Mouse (Mus musculus): ENCODE measurements at regions not wholly inside any gene's neighbourhood (a gene's known extent, or its start where the extent isn't known, plus 50 kb on each side); places are given as distances from the start of the nearest gene placed in this dataset.

DNA sequence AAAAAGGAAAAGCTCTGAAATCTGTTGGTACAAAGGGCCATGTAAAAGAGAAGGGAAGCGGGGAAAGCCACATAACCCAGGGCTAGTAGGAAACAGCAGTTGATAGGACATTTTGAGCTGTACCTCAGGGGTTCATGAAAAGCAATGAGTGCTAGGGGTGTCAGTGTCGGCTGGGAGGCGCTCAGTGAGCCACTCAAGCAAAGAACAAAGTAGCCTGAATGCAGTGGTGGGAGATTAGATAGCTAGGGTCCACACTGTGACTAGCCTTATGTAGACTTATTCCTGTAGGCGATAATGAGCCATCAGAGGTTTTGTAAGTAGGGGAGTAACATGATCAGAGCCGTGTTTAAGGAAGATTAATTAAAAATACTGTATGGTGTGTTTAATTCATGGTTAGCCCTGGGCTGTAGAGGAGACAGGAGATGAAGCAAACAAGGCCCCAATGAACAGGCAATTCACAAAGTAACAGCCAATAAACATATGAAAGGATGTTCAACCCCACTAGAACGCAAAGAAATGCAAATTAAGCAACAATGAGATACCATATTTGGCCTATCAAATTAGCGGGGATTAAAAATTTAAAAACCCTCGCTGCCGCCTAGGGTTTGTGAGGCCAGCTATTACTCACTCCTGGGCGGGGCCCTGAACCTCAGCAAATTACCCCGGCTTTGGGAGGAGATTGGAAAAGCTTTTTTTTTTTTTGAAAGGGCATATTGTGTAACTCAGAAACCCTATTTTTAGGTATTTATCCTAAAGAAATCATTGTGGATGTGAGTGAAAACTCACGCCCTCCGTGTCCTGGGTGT lies 85.1 kb upstream of the Pja1 start:
- DNase-seq (ENCODE audit: low spot score in 2 of 2), result no peak
- intact Hi-C loops (cut with DNase I), result no loop called here

DNA sequence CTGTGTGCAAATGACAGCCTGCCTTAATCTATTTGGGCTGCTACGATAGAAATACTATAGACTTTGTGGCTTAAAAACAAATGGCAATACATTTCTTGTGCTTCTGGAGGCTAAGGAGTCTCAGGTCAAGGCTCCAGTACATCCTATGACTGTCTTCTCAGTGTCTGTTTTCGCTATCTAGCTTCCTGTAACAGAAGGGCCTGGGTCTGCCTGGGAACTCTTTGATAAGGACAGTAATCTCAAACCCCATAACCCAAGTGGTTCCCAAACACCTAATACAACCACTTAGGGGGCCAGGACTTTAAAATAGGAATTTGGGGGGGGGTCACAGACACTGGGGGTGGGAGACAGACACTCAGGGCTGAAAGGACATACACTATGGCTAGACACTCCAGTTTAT lies 81.7 kb upstream of the Pja1 start:
- DNase-seq (ENCODE audit: low spot score in 2 of 2), result no peak
- intact Hi-C loops (cut with DNase I), result no loop called here

DNA sequence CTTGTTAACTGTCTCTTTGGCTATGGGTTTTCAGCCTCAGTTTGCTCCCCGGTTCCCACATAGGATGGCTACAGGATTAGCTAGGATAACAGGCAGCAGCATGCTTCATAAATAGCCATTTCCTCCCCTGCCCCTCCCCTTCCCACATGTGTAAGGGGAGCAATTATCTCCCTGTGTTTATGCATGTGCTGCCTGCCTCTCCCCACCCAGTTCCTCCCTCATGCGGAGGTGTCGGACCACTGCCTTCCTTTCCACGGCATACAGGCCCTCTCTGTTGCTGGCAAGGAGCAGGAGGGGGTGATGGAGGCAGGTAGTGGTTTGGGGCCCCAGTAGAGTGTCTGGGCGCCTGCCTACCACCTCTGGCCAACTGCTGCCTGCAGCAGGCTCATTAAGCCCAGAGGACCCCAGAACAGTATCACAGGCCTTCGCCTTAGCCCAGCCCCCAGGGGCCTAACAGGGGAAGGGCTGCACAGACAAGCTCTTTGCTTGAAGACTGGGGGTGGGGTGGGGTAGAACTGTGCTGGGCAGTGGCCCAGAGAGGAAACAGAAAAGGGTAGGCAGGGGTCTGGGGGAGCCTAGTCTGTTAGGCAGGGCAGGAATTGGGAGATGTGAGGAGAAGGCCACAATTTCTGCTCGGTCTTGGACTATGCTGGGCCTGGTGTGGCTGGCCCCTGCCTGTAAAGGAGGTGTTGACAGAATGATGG lies 79.1 kb upstream of the Pja1 start:
- DNase-seq (ENCODE audit: low spot score in 2 of 2), result no peak
- intact Hi-C loops (cut with DNase I), result no loop called here

DNA sequence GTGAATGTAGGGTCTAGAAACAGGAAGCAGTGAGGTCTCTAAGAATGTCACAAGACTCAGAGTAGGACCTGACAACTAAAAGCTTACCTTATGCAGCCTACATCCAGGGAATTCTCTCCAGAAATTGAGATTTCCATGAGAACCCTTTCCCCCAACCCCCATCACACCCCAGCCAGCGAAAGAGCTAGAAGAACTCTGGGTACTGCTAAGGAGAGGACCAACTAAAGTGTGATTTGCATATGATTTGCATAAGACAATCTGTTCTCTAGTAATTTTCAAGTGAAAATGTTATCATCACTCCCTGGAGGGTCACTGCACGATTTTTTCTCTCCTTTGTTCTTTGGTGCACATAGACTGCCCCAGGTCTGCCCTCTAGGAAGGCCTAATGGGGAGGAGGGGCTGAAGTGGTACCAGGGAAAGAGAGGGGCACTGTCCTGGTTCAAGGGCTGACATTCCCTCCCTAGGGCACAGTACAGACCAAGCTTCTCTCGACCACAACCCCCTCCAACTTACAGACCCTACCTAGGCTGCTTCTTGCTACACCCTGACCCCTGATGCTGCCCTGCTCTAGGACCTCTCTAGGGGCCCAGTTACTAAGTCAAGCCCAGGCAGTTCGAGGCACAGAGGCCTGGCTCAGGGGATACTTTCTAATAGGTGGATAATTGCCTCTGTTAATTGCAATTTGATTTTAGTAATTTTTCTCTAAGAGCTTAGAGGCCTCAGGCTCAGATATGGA lies 77.4 kb upstream of the Pja1 start:
- DNase-seq (ENCODE audit: low spot score in 2 of 2), result peak in 1 of 2 experiments; percentile 39
- intact Hi-C loops (cut with DNase I), result no loop called here

DNA sequence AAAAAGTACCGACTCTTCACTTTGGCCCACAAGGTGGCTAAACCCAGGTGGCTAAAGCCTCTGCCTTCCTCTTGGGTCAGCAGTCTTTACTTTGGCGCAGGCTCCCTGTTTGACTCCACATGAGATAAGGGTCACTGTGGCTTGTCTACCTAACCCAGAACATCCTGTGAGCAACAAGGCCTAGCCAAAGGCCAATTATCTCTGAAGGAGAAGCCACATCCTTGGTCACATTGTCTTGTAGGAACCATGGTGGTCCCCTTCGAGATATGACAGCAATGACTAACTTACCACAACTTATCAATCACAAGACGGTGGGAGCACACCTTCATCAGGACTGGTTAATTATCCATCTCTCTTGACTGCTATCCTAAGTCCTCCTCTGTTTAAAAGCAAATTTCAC lies 73.3 kb upstream of the Pja1 start:
- DNase-seq (ENCODE audit: low spot score in 2 of 2), result no peak

DNA sequence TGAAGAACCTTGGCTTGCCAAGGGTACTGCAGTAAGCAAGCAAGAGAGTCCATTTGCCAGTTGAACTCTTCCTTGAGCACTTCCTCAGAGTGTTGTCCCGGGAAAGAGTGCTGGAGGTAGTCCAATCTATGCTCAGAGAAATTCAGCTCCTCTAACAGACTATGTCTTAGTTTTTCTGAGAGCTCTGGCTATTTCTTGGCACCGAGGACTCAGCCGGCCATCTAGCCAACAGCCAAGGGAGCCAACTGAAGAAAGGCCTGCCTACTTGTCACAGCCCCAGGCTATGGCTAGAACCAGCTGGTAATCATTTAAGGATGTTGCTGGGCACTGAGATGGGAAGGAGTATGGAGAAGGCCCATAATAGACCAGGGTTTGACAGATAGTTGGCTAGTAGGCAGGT lies 70.8 kb upstream of the Pja1 start:
- no peak for DNase-seq (ENCODE audit: low spot score in 2 of 2)
- intact Hi-C loops (cut with DNase I), result no loop called here

More for the DNA sequence above, 73.3 kb upstream of the Pja1 start:
- intact Hi-C loops (cut with DNase I), result no loop called here

DNA sequence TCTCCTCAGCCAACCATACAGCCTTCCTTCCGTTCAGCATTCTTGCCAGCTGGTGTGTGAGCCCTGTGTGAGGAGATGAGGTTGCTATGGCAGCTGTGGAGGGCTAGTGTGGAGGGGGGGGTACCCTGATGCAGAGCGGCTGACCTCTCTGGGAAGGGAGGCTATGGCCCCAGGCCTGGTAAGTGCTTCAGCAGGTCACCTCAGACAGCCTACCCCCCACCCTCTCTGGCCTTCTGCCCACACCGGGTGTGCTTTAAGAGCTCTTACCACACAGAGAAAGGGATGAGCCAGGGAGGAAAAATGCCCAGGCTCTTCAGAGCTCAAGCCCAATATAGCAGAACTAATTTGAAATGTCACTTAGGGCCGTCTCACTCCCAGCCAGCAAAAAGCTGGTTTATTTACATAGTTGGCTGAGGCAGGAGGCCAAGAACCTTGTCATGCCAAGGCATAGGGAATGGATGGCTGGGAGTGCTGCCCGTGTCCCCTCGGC lies 69.1 kb upstream of the Pja1 start:
- intact Hi-C loops (cut with DNase I), result no loop called here
- no peak for DNase-seq (ENCODE audit: low spot score in 2 of 2)

DNA sequence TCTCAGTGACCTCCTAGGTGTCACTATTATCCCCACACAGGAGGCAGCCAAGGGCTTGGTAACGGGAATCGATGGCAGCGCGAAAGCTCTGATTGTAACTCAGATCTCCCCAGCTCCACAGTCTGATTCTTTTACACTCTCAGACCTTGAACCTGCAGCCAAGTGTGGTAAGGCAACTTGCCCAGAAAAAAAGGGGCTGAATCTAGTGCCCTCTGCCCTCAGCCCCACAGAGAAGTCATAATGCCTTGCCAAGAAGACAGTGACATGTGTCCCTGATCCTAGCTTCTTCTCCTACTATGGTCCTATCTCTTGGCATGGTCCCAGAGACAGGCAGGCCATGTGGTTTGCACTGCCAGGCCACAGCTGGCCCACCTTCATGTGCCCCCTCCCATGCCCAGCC lies 68.6 kb upstream of the Pja1 start:
- no peak for DNase-seq (ENCODE audit: low spot score in 2 of 2)
- intact Hi-C loops (cut with DNase I), result no loop called here

DNA sequence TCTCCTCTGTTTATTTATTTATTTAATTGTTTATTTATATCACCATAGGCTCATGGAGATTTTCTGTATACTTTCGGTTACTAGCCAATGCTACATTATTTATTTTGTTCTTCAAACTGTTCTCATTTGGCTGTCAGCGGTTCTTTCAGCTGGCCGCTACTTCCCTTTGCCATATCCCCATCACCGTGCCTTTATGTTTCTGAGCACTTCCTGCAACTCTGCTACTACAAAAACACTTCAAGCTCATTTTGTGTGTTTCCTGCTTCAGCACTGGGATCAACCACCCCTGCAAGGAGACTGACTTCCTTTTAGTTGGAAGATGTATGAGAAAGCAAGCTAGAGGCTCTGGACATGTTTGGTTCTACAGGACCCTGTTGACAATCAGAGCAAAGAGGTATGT lies 66.7 kb upstream of the Pja1 start:
- intact Hi-C loops (cut with DNase I), result no loop called here
- no peak for DNase-seq (ENCODE audit: low spot score in 2 of 2)

DNA sequence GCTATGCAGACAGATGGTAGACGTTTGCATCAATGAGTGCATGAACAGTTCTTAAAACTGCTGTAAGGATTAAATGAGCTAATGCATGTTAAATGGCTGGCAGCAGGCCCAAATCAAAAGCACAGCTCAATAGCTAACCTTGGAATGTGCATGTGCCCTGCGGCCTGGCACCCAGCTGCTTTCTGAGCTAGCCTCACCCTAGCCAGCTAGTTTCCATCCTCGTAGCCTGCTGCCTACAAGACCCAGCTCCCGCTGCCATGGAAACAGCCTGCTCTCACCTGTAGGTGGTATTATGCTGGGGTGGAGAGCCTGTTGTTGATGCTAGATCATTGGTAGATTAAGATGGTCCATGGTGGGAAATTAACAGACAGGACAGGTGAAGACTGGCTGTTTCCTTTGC lies 63.8 kb upstream of the Pja1 start:
- intact Hi-C loops (cut with DNase I), result no loop called here
- DNase-seq (ENCODE audit: low spot score in 2 of 2), result no peak

DNA sequence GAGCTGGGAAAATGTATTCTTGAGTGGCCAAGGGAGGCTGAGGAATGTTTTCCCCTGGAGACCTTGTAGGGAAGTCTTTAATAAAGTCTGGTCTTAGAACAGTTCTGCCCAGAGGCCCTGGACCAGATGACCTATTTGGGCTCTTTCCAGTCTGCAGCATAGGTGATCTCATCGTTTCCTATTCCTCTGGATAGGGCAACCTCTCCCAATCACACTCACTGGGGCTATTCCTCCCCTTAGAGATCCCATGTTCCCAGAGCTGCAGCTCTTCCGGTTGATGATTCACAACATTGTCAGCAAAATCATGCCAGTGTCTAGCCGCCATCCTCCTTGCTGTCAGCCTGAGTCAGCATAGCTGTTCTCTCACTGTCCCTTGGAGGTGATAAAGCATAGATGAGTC lies 60.1 kb upstream of the Pja1 start:
- DNase-seq (ENCODE audit: low spot score in 2 of 2), result no peak

DNA sequence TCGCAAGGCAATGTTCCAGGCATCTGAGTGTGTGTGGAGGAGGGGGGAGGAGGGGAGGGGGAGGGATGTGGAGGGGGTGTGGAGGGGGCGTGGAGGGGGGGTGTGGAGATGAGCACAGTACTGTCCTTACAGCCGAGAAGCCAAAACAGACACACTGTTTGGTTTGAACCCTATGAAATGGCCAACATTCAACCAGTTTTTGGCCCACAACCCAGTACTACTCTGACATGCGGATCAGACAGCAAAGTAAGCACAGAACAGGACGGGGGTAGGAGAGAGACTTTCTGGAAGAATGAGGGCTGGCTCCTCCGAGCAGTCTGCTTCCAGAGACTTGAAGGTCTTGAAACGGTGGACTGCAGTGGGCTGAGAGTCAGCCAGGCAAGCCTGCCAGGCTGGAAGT lies 59.4 kb upstream of the Pja1 start:
- intact Hi-C loops (cut with DNase I), result no loop called here
- no peak for DNase-seq (ENCODE audit: low spot score in 2 of 2)

More for the DNA sequence above, 60.1 kb upstream of the Pja1 start:
- intact Hi-C loops (cut with DNase I), result no loop called here

DNA sequence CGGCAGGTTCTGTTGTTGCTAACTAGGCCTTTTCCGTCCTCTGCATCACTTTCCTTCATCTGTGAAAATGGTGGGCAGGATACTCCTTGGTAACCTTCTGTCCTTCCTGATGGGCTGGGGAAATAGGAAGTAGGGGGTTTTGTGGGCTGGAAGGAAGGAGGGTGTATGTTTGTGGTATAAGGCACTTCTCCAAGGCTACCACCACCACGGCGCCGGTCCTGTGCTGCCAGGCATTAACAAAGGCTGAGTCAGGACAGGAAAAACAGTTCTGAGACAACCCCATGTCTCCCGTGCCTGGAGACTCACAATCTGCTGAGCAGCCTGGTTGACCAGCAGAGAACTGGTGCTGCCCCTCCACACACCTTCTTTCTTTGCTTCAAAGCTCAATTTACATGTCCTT lies 52.2 kb upstream of the Pja1 start:
- intact Hi-C loops (cut with DNase I), result loop anchor here (1.0 to 10.0 kb wide), 3 partner anchors 86 to 388 kb away; no protein-coding TSS in a partner anchor
- DNase-seq (ENCODE audit: low spot score in 2 of 2), result no peak

DNA sequence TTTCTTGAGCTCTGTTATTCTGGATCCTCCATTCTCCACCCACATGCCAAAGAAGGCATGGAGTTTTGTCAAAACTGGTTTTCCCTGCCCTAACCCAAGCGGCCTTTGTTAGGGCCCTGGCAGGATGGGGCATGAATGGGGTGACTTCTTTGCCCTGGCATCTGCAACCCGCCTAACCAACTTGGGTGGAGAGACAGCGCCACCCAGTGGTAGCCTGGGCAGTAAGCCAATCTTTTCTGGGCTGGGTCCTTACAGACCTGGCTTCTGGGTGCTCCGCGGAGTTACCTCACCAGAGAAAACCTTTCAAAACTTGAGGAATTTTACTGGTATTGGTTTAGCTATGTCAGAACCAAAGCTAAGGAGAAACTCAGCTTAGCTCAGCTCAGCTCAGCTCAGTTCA lies 51.8 kb upstream of the Pja1 start:
- intact Hi-C loops (cut with DNase I), result loop anchor here (1.0 to 10.0 kb wide), 3 partner anchors 86 to 388 kb away; no protein-coding TSS in a partner anchor
- peak; percentile 37 to 61 for DNase-seq (ENCODE audit: low spot score in 2 of 2)

DNA sequence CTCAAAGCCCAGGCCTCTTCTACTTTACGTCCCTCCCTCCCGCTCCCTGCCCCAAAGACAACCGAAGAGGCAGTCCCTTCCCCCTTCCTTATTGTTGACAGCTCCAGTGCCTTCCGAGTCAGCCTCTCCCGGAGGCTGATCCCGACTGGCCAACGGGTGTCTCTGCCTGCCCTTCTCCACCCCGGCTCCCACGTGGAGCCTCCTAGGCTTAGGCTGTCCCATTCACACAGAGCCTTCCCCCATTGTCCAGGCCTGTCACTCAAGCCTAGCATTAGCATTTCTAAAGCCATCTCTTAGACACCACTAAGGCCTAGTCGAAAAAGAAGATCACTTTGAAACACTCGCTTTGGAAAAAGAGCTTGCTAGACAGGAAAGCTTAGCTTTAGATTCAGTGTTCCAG lies 51.2 kb upstream of the Pja1 start:
- DNase-seq (ENCODE audit: low spot score in 2 of 2), result no peak
- intact Hi-C loops (cut with DNase I), result loop anchor here (5.0 to 10.0 kb wide), 2 partner anchors 85 to 133 kb away; no protein-coding TSS in a partner anchor

DNA sequence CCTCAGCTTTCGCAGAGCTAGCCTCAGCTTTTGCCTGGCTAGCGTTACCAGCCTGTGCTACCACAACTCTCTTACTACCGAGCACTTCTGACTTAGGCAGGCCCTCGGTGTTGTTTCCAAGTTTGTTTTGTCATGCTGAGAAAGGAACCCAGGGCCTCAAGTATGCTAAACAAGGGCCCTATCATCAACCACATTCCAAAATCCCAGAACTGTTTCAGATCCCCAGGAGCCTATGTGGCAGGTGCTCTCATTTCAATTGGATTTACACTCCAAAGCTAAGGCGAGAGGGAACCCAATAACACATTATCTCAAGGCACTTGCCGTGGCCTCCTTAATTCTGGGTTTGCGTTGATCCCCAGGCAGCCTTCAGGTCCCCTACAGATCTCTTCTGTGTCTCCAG lies 50.8 kb upstream of the Pja1 start:
- DNase-seq (ENCODE audit: low spot score in 2 of 2), result no peak
- intact Hi-C loops (cut with DNase I), result loop anchor here (2.0 to 10.0 kb wide), 3 partner anchors 53 to 133 kb away; no protein-coding TSS in a partner anchor

All from left cerebral cortex, postnatal 36 days (tissue).